Mouse (Mus musculus) MEL (cell line): ENCODE results near the gene Naa10.

Source experiments
- CTCF ChIP-seq, 3 experiments: IDR thresholded peaks in 2 of 3; conservative IDR thresholded peaks in 1 of 3; 2 replicates each; pipeline ENCODE4 v1.5.1; 2011 to 2012; ENCODE audit warnings: low read length in 3 of 3, low read depth in 2 of 3, mild to moderate bottlenecking in 2 of 3, improper control_type of control experiment in 1 of 3, inconsistent platforms in 1 of 3, mixed read lengths in 1 of 3, moderate library complexity in 1 of 3; ENCODE audit not compliant: control insufficient read depth in 1 of 3, insufficient read depth in 1 of 3, poor library complexity in 1 of 3, severe bottlenecking in 1 of 3
- ELF1 ChIP-seq: IDR thresholded peaks from 2 replicates; pipeline ENCODE4 v1.6.1; 2014; ENCODE audit warnings: low read depth, mild to moderate bottlenecking, inconsistent platforms, low read length, improper control_type of control experiment, moderate library complexity
- MAX ChIP-seq: IDR thresholded peaks from 2 replicates; pipeline ENCODE4 v1.6.1; 2011; ENCODE audit warnings: low read length, improper control_type of control experiment
- POLR2A ChIP-seq, 2 experiments: IDR thresholded peaks; 2 replicates each; pipeline ENCODE4 v1.6.1; 2011 to 2012; ENCODE audit warnings: low read length in 2 of 2, mild to moderate bottlenecking in 2 of 2, control low read depth in 1 of 2, improper control_type of control experiment in 1 of 2, low read depth in 1 of 2, moderate library complexity in 1 of 2; ENCODE audit not compliant: control insufficient read depth in 1 of 2, insufficient read depth in 1 of 2, poor library complexity in 1 of 2
- POLR2AphosphoS2 ChIP-seq: IDR thresholded peaks from 2 replicates; pipeline ENCODE4 v1.6.1; 2011; ENCODE audit warnings: low read length, improper control_type of control experiment
- ZC3H11A ChIP-seq: IDR thresholded peaks from 2 replicates; pipeline ENCODE4 v1.6.1; 2012; ENCODE audit warnings: low read depth, mild to moderate bottlenecking, inconsistent platforms, low read length, improper control_type of control experiment

DNA sequence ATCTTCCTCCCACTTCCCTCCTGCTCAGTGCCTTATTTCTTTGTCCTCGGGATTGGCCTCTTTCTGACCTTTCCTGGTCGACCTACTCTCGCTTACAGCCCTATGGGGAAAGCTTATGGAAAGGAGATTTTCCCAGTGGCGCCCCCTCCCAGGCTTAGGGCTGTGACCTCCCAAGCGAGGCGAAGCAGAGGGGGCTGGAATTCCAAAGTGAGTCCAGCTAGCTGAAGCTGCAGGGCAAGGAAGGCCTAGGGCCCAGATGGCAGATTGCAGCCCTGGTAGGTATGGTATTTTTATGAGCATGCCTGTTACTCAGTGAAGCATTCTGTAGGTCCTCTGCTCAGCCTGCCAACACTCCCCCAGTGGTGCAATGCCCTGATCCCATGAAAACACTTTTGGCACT is 40.3 kb downstream of the Naa10 start:
- TF ChIP-seq POLR2A (IDR thresholded peaks at IDR 0.05; ENCODE audit: control insufficient read depth in 1 of 2, insufficient read depth in 1 of 2, low read depth in 1 of 2, low read length in 2 of 2, poor library complexity in 1 of 2) (no peak), POLR2AphosphoS2 (no peak), CTCF (IDR thresholded peaks at IDR 0.05 in 2 of 3, conservative IDR thresholded peaks at IDR 0.05 in 1 of 3; ENCODE audit: control insufficient read depth in 1 of 3, insufficient read depth in 1 of 3, low read depth in 2 of 3, low read length in 3 of 3, poor library complexity in 1 of 3, severe bottlenecking in 1 of 3) (no peak), MAX (no peak), ELF1 (no peak), ZC3H11A (no peak)
